Mouse (Mus musculus): Measurements from ENCODE around the gene Krt14.

- TF ChIP-seq CTCF (IDR thresholded peaks at IDR 0.05; ENCODE audit: low read depth, low read length), result no peak
- TF ChIP-seq POLR2A (IDR thresholded peaks at IDR 0.05; ENCODE audit: insufficient read depth, low read length), result no peak
- TF ChIP-seq EP300 (IDR thresholded peaks at IDR 0.05; ENCODE audit: insufficient read depth, low read depth, low read length), result no peak
Observed at GRCm38 (mm10) chr11:100176791-100177190, 30.6 kb downstream of the Krt14 start.
